Mouse (Mus musculus): Measurements from ENCODE around the gene Stk11ip.

The Stk11ip gene

GRCm38 (mm10) chr1:75573715-75574114 is 52.4 kb downstream of the Stk11ip start:
- no peak for DNase-seq

GRCm38 (mm10) chr1:75574476-75575310 is 53.4 kb downstream of the Stk11ip start:
- DNase-seq: no peak

DNA sequence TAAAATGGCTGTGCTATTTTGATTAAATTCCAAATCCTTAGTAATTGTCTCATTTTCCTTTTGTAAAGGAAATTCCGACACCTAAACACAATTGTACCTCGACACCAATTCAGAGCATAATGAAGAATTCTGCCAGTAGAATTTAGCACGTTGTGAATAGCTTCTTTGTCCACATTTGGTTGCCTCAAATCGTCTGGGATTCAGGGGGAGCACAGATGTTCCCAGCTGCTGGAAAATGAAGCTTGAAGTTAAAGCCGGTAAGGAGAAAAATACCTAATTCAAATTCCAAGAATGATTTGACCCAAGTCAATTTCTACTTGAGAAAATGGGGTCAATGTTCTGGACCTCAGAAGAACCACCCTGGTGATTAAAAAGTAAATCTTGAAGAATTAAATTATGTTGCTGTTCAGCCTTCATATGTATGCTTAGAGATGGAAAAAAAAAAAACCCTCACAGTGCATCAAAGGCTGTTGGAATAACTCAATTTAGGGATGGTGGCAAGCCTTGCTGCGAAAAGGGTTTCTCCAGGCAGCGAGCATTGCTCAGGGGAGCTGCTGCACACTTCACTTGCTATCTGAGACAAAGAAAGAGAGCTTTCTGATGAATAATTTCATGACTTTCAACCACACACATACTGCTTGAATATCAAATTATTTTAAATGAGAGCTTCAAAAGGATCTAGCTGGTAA is 60.8 kb downstream of the Stk11ip start:
- no peak for DNase-seq

DNA sequence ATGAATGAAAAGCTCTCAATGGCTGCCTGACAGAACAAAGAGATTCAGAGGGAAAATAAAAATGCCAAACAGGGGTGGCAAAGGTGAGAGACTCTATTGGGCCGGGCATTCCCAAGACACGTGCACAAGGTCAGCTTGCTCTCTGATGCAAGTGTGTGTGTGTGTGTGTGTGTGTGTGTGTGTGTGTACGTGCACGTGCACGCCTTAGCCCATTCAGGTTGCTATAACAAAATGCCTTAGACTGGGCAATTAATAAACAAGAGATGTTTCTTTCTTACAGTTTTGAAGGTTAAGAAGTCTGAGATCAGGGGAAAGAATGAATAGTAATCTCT is 61.3 kb downstream of the Stk11ip start:
- DNase-seq: no peak

DNA sequence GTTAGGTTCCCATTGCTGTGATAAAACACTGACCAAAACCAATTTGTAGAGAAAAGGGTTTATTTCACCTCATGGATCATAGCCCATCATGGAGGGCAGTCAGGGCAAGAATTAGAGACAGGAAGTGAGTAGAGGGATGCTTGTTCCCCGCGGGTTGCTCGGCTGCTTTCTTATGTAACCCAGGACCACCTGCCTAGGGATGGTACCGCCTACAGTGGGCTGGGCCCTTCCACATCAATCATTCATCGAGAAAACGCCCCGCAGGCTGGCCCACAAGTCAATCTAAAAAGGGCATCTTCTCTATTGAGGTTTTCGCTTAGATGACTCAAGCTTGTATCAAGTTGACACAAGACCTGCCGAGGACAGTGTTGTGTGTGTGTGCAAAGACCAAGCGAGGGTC is 61.7 kb downstream of the Stk11ip start:
- no peak for DNase-seq

DNA sequence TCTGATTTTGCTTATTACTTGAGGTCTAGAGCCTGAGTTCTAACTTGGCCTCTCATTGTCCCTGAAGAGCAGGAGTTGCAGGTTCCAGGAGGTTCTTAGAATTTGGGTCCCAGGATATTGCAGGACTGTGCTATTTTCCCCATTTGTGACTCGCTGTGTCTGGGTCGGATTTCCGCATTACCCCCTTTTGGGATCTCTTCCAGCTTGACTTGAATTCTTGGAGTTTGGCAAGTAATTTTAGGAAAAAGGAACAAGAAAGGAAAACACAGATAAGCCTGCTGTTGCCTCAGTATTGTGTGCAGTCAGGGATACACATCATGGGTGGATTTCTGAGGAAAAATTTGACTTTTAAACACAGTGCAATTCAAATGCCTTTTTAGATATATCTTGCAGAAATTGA is 65.5 kb downstream of the Stk11ip start:
- DNase-seq: no peak
